Mouse (Mus musculus) thymus, postnatal 14 days (tissue): Measurements from ENCODE around the gene Arhgap32.

ENCODE experiments used
- DNase-seq: peaks from one replicate; pipeline ENCODE4 v3.0.0; 2021

The Arhgap32 gene

DNA sequence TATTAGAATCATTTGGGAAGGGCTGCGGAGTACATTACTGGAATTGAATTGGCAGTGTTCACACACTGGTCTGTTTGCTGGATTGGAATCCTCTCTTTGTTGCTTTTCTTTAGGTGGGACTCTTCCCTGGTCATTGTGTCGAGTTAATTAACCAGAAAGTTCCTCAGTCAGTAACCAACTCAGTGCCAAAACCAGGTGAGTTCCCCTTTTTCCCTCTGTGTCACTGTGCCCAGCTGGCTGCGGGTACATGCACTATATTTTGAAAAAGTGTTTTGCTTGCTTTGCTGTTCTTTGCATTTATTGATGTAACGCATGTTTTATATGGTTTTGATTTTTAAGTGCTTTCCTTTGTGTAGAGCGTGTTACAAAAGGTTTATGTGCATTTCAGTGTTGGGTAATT, 92.1 kb downstream of the Arhgap32 start:
- no peak for DNase-seq

DNA sequence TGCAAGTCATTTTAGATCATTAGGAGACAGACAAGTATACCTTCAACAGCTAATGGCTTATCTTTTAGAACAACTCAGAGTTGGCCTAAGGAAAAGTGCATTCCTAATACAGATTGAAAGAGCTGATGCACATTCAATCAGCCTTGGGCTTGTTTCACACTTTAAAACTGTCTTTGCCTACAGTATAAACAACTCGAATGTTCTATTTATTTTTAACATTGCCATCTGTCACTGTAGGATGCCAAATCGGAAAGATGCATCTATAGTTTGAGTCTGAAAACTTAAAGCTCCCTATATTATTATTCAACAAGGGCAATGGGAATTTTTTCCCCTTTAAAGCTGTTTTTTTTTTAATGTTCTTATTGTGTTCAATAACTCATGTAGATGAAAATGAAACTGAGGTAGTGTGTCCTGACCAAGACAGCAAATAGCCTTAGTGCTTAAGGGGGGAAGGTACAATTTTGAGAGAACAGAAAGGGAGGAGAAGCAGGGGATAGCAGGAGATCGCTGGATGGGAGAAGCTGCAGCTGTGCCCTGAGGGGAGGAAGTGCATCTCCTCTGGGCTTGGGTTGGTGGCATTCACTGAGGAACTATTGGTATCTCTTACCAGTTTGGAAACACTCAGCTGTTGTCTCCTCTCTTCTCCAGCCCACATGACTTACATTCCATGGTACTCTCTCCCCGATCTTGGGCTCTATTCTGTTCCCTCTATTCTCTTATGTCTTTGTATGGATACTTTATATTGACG, 101.1 kb downstream of the Arhgap32 start:
- DNase-seq = no peak

DNA sequence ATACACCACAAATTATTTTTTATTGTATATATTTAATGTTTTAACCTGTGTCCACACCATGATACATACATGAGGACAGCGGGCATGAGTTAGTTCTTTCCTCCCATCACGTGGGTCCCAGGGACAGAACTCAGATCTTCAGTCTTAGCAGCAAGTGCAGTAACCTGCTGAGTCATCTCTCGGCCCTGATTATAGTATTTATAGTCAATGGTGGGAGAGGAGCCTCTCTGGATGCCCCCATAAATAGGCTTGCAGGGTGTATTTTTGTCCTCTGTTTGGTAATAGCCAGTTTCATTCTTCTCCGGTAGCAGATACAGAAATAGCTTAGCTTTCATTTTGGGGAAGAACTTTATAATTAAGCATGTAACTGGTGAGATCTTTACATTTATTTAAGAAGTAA, 103.5 kb downstream of the Arhgap32 start:
- no peak for DNase-seq

DNA sequence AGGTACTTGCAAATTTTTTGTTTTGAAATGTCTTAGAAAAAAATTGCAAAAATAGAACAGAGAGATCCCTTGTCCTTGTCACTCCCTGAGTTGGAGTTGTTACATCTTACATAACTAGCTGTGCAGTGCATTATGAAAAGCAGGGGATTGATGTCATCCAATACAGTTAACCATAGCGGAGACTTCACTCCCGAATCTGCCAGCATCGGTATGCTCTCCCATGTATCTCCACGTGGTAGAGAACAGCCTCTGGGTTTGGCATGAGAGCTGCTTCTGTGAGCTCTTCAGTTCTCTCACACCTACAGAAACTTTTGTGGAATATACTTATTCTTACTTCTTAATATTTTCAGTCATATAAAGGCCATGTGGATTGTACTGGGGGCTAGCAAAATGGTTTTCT, 106.2 kb downstream of the Arhgap32 start:
- no peak for DNase-seq

DNA sequence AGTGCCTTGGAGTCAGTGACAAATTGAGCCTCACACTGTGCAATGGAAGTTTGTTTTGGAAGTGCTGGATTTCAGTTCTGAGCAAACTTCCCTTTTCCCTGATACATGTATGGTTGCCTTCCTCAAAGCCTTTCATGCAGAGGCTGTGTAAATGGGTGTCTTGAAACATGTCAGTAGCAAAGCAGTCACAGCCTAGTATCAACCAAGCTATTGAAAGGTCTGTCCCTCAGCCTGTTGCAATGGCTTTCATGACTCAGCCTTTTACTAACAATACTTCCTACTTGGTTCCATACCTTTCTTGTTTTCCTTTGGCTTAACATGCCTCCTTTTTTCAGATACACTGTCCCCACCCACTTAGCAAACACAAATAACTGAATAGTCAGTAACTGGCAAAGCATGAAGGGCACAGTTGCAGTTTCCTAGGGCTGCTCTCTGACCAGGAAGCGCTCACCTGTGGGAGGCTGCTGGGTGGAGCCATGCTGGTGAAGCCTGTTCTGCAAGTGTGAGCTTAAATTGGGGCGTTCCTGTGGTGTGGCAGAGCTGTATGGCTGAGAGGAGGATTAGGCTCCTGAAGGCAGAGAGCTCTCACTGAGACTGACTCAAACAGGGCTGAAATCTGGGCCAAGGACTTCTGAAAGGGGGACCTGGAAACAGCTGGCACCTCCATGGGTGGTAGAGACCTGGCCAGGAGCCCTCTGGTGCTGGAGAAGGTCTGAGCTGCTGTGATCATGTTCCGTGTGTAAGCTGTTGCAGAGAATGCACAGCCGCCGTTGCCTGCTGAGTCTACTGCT, 108.0 kb downstream of the Arhgap32 start:
- DNase-seq = no peak

DNA sequence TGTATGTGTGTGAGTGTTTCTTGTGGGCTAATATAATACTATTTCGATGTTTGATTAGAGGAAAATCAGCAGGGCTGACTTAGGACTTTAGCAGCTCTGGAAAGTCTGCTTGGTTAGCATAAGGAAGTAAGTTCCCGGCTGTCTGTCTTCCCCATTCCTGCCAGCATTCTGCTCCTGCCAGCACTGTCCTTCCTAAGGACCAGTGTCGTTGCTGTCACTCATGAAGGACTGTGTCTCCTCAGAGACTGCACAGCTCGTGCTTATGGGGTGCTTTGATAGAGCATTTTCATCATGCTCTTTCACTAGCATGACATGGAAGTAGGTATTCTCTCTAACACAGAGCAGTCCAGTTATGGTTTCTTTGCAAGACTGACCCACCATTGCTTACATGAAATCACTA, 109.0 kb downstream of the Arhgap32 start:
- DNase-seq = no peak

DNA sequence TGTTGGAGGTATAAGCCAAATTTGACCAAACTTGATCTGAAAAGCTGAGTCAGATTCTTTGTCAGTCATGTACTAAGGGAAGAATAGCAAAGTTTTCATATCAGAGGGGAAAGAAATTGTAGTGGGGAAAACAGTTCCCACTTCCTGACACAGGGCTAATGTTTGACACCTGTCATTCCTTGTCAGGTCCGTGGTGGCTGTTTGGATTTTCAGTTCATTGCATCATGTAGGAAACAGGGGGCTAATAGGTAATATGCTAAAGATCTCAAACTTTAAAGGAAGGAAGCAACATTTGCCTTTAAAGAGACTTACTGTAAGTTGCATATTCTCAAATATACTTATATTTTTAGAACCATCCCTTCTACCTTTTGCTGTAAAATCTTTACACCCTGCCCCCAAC, 109.6 kb downstream of the Arhgap32 start:
- no peak for DNase-seq

DNA sequence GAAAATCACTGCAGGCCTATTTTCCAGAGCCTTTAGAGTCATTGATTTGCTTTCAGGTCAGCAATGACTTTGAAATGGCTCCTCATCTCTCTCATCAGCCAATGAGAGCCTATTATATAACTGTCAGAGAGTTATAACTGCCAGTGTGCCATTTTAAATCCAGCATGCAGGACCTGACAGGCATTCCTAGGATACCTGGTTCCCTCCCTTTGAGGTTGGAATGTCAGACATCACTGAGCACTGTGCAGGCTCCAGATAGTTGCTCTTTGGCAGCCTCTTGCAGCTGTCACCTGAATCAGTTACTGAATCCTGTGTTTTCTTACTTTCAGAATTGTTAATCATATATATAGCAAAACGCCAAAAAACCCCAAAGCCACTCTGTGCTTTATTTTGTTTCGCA, 111.1 kb downstream of the Arhgap32 start:
- DNase-seq = no peak

DNA sequence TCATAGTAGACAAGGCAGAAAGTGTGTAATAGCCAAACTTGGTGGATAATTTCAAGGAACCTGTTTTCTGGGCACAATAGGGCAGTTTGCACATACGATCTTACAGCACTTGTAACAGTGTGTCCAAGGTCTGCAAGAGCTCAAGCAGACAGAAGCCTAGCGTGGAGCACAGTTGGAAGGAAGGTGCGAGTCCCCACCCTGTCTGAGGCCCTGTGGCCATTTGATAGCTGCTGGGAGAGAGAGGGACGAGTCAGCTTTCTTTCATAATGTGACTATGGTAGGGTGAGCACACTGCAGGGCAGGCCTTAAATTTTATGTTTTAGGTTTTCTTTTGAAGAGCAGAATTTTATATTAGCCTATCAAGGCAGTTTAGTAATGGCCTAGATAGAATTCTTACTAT, 117.7 kb downstream of the Arhgap32 start:
- no peak for DNase-seq

DNA sequence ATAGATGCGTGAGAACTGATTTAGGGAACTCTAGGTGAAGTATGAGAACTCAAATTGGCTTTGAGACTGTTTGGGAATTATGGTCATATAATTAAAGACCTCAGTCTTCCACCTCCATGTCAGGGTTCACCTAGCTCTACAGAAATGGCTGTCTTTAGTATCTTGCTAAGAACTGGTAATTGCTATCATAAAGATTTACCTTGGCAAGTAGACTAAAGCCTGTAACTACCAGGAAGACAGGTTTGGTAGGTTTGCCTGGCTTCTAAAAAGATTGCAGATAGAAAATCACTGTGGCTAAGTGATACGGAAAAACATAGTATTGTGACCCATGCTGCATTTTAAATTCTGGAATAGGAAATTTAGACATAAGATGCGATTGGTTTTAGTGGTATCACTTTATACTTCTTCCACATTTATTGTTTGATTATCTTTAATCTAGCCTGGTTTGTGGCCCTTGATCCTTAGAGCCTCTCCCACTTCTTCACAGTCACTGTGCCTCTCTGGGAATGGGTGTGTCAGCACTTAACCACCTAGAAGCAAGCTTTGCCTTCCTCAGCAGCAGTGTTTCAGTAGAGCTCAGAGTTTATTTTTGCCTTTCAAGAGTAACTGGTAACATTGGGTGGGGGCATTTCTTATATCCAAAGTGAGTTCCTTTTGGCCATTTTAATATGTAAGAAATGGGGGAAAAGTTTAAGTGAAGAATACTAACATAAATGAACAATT, 119.0 kb downstream of the Arhgap32 start:
- DNase-seq = no peak

DNA sequence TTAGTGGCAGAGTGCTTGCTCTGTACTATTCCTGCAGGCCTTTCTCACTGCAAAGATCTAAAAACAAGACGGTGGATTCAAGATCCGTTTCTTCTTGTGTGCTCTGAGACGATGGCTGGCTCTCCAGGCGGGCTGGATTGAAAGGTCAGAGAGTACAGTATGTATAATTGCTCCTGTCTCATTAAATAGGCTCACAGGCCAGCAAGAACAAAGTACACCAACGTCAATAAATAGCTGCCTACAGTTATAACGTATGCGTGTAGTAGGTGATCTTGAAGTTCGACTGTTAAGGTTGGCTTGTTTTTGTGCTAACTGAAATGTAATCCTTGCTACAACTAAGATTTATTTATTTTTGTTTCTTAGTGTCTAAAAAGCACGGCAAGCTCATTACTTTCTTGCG, 123.0 kb downstream of the Arhgap32 start:
- DNase-seq = no peak

DNA sequence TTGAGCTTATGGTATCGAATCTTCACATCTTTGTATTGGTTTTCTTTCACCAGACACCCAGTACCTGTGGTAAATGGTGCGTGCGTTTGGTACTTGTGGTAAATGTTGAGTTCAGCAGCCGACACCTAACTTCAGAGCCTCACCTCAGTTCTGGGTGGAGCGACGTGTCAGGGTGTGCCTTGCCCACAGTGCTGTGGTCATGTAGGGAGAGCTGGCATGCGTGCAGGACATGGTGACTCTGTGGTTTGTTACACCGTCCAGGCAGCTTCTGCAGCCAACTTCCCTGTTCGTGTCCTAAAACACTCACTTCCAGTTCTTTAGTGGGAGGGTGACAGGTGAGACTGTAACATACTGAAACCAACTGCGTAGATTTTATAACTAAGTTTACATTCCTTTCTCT, 123.5 kb downstream of the Arhgap32 start:
- no peak for DNase-seq

DNA sequence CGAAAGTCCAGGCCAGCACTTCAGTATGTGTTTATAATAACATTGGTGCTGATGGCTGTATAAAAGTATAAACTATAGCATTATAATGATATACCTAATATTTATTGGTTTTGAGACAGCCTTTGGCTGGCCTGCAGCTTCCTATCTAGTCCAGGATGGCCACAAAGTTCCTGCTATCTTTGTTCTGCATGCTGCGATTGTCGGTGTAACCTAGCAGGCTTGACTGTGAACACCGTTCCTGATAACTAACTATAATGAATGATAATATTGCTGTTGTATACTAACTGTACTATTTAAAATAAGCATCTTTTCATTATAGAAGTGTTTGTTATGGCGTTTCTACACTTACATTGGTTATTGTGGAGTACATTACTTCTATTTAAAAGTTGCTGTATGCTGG, 124.5 kb downstream of the Arhgap32 start:
- no peak for DNase-seq

DNA sequence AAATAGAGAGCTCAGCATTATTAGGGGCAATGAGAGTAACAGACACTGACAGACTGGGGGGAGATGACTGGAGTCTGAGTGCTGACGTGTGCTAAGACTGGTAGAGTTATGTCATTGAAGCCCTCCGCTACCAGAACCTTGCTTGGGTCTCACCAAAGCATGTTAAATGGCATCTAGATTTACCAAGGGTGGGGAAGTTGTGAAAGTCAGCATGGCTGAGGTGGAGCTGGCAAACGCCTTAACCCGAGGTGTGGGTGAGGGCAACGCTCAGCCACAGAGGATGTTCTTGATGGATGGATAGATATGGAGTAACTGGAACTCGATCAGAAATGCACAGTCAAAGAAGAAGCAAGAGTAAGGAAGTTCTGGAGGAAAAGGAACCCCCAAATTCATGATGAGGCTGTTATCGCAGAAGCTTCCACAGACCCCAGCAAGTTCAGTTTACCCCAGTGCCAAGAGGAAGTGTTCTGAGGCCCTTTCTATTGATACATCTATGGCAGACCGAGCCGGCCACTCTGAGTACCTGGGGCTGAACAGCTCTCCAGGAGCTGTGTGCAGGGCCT, 125.8 kb downstream of the Arhgap32 start:
- no peak for DNase-seq

DNA sequence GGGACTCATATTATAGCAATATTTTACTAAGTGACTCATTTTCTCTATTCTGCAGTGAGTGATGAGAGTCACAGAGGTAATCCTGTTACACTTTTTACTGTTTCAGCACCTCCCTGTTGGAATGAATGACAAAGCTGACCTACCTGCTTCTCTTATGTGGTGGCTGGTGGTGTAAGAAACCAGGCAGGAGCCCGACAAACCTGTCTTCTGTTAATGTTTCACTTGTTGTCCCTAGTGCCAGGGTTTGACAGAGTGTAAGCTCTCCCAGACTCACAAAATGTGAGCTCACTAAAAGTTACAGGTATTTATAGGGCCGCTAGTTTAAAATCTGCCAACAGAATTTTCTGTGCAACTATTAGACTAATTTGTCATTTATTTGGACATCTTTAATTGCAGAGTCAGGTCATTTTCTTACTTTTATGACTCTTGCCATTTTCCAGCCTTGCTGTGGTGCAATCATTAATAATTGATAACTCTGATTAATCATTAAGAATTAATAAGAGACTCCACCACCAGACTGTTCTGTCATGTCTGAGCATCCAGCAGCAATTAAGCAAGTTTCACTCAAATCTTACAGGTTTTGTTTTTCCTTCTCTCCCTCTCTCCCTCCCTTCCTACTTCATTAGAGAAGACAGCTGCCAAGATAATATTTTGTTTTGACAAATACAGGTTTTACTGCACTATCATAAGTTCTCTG, 127.1 kb downstream of the Arhgap32 start:
- no peak for DNase-seq

DNA sequence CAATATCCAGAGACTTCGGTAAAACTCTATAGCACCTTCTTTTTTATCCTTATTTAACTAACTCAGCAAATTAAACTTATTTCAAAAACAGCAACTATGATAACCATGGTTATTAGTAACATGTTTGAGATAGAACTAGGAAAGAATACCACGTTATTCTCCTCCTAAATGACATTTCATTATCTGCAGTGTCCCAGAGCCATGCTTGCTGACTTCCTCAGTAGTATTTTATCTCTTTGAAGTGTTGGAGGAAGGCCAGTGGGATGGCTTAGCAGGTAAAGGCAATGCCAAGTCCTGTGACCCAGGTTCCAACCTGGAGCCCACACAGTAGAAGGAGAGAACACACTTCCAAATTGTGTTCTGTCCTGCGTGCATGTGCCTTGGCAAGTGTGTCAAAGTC, 129.3 kb downstream of the Arhgap32 start:
- no peak for DNase-seq

DNA sequence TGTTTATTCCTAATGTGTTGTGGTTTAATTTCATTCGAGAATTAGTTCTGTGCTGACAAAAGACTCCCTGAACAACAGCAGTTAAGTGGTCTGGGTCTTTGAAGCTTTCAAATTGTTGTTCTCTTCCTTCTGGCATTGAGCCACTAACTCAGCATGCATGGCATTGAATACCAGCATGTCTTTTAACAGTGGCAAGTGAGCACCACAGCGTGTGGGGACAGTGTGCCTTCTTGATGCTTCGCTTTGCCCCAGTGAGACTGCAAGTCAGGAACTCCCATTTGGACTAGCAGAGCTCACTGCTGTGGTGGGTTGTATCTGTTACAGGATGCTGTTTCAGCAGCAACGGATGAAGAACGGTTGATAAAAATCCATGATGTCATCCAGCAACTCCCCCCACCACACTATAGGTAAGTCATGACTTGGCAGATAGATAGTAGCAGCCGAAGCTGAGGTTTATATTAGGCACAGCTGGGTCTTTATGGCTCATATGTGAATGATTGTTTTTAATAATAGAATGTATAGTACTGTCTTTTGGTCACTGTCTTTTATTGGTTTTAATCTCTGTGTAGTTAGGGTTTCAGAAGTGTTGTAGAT, 130.3 kb downstream of the Arhgap32 start:
- DNase-seq = no peak

DNA sequence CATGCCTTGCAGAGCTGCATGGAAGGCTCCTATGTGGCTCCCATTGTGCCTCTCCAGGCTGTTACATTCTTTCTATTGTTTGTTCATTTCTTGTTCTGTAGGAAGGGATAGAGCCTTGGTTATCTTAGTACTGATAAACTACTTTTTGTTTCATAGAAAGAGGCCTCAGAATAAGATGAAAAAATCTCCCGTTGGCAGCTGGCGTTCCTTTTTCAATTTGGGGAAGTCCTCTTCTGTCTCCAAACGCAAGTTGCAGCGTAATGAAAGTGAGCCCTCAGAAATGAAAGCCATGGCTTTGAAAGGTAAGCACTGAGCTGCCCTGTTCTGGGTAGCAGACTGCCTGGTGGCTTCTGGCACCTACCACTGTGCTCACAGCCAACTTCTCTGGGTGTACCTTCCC, 134.6 kb downstream of the Arhgap32 start:
- no peak for DNase-seq

DNA sequence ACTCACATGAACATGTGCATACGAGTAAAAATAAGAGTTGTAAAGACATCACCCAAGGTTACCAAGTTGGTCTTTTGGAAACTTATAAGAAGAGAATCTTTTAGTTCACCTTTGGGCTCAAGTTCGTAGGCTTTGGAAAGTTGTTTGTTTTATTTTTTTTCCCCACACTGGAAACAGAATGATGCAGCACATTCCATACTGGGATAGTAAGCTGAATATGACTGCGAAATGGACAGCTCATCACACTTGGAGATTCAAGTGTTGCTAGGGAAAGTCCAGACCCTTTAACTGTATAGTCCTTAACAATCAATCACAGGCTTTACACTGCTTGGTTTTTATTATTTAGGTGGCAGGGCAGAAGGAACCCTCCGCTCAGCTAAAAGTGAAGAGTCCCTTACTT, 137.8 kb downstream of the Arhgap32 start:
- DNase-seq = no peak

DNA sequence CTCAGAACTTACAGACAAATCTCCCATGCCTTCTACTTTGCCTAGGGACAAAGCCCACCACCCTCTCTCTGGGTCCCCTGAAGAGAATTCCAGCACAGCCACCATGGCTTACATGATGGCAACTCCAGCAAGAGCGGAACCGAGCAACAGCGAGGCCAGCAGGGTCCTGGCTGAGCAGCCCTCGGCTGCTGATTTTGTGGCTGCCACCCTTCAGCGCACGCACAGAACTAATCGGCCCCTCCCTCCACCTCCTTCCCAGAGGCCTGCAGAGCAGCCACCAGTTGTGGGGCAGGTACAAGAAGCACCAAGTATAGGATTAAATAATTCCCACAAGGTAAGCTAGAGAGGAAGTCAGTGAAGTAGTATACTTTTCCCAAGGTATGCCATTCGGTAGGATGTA, 141.4 kb downstream of the Arhgap32 start:
- DNase-seq = no peak

DNA sequence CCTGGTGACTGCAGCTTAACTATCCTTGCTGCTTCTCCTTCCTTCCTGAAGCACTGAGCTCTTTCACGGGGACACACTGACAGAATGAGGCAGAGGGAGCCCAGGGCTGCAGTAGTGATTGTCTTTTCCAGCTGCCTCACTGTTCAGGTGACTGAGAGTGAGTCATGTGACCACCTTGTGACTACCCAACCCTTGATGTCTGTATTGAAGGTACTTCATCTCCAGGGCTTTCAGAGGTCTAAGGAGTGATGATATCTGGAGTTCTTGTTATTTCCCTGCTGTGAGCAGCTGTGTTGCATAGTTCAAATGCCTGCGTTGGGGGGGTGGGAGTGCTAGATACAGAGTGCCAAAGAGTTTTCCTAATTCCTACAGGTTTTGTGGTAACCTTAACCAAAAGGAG, 141.9 kb downstream of the Arhgap32 start:
- DNase-seq = no peak

DNA sequence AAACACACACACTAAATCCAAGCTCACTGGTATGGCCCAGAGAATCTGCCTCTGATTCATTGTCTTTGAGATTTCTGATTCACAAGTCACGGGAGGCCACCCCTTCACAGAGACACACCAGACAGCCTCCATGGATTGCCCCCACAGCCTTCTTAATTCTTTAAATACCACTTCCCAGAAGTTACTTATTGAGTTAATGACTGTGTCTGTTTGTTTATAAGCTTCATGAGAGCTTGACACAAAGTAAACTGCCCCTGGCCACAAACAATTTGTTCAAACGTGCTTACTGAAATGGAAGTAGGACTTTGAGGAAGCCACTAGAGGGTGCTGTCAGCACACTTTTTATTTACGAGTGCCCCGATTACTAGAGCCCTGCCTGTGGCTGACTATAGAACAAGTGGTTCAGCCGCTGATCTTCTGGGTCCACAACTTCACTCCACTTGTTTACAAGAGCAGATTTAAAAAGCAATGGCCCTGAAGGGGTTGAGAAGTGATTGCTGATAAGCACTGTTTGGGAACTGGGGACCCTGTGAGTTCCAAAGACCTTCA, 156.0 kb downstream of the Arhgap32 start:
- DNase-seq = peak; percentile 66
